Mouse (Mus musculus) adrenal gland, postnatal 4 days (tissue): ENCODE data around the gene Glul. TPM values are rescaled to one million over a fixed set of nuclear protein-coding genes. Genes with fewer than 3 reads are reported as not detected.
A peak's percentile ranks its signal among the peaks of the same experiment; 100 is the strongest.

Experiments
- microRNA-seq: library from miRNA; unstranded; fragments of <30 nt; microRNA quantifications from one replicate; pipeline ENCODE4 v1.2.0, GENCODE M21; 2021
- total RNA-seq, 2 experiments: library from RNA; stranded (reverse); gene quantifications; 2 replicates each; pipeline ENCODE4 v1.2.3; 2021

The Glul gene
- total RNA-seq, 2 experiments from 2014 or later: 455 to 494 TPM

Small RNA genes lying within 50 kb of the gene (microRNA-seq; reads per million reads assigned to microRNA genes)
- 21.8 reads per million, percentile 30 among the genes with 10 or more reads in this experiment for gene Mir8114

Other genes with a start within 250 kb of the Glul start
- gene Rgs8, start 246.9 kb upstream of the Glul start, total RNA-seq: under 1 TPM; 0.48 to 0.65 TPM
- 10 to 100 TPM in 1 of 2 experiments, 1 to 10 TPM in 1; 8.6 to 11.6 TPM for gene Rgs16, start 159.6 kb upstream of the Glul start, total RNA-seq
- 10 to 100 TPM; 30.0 to 32.7 TPM for gene Rnasel, start 150.5 kb upstream of the Glul start, total RNA-seq
- gene Rgsl1, start 55.8 kb upstream of the Glul start, total RNA-seq: under 1 TPM in 1 of 2 experiments, not detected in 1; 0.11 TPM
- gene Teddm1b, start 25.6 kb upstream of the Glul start, total RNA-seq: not detected
- not detected for gene Teddm1a, start 8.2 kb upstream of the Glul start, total RNA-seq
- gene Teddm2, start 284 bp downstream of the Glul start, total RNA-seq: 1 to 10 TPM; 1.0 to 1.4 TPM